Mouse (Mus musculus): ENCODE measurements around the gene Ddr1.
A peak's percentile ranks its signal among the peaks of the same experiment; 100 is the strongest.

Ddr1 gene

GRCm38 (mm10) chr17:35635699-35636111, 68.7 kb downstream of the Ddr1 start:
- peak; percentile 88 for DNase-seq (ENCODE audit: low read depth)

- no peak for DNase-seq (ENCODE audit: low read depth)
These were observed 69.2 kb downstream of the Ddr1 start for GRCm38 (mm10) chr17:35635202-35635601.

GRCm38 (mm10) chr17:35633992-35634391, 70.4 kb downstream of the Ddr1 start:
- DNase-seq (ENCODE audit: low read depth): peak; percentile 16

Measured in naive thymus-derived CD4-positive, alpha-beta T cell, adult 2 months (primary cell).